Mouse (Mus musculus) intestine, embryonic 16.5 days (tissue): Measurements from ENCODE around the gene Neurog3. TPM values are rescaled to one million over a fixed set of nuclear protein-coding genes. Genes with fewer than 3 reads are reported as not detected.

Experiments used
- ATAC-seq: fragments of 200-750 bp; cut with Nextera tagmentation; 2 replicates; pipeline ENCODE4 v1.8.0; 2017; ENCODE audit warnings: moderate TSS enrichment, moderate library complexity
- H3K27ac ChIP-seq: fragments of 300-500 bp; sonication (generic); 2 replicates; pipeline ENCODE4 v1.5.1; 2014; ENCODE audit warnings: mild to moderate bottlenecking, low read length
- H3K27me3 ChIP-seq: fragments of 300-500 bp; sonication (generic); replicated peaks from 2 replicates; pipeline ENCODE4 v1.6.1; 2014; ENCODE audit warnings: low read length, control low read depth, mixed read lengths; ENCODE audit not compliant: control insufficient read depth, insufficient read depth
- H3K36me3 ChIP-seq: fragments of 300-500 bp; sonication (generic); 2 replicates; pipeline ENCODE4 v1.6.1; 2014; ENCODE audit warnings: low read length, control low read depth; ENCODE audit not compliant: control insufficient read depth, insufficient read depth
- H3K4me1 ChIP-seq: fragments of 300-500 bp; sonication (generic); 2 replicates; pipeline ENCODE4 v1.6.1; 2014; ENCODE audit warnings: low read length, control low read depth, mixed read lengths; ENCODE audit not compliant: control insufficient read depth, insufficient read depth
- H3K4me2 ChIP-seq: fragments of 300-500 bp; sonication (generic); 2 replicates; pipeline ENCODE4 v1.6.1; 2014; ENCODE audit warnings: low read depth, low read length, control low read depth
- H3K4me3 ChIP-seq: fragments of 300-500 bp; sonication (generic); 2 replicates; pipeline ENCODE4 v1.5.1; 2014; ENCODE audit warnings: mild to moderate bottlenecking, low read length
- H3K9ac ChIP-seq: fragments of 300-500 bp; sonication (generic); 2 replicates; pipeline ENCODE4 v1.6.1; 2014; ENCODE audit warnings: low read depth, low read length
- H3K9me3 ChIP-seq: fragments of 300-500 bp; sonication (generic); 2 replicates; pipeline ENCODE4 v1.6.1; 2016; ENCODE audit warnings: low read length, control low read depth; ENCODE audit not compliant: control insufficient read depth
- WGBS: fragments of 180-500 bp; shearing (Covaris S2); extraction: QIAGEN DNeasy Blood & Tissue Kit; methylation state at CpG from one replicate; pipeline ENCODE4 v1.1.7; 2014; 5-methylcytosine and 5-hydroxymethylcytosine counted together
- polyA plus RNA-seq: library from polyadenylated mRNA; unstranded; fragments of >200 nt; fragmentation: Nextera tagmentation; extraction: Ambion mirVana; gene quantifications from 2 replicates; pipeline ENCODE4 v1.2.1, GENCODE M21; 2015

Neurog3 gene
- polyA plus RNA-seq, 1 experiment from 2014 or later: 6.3 TPM

GRCm38 (mm10) chr10:62101504-62102439, 31.1 kb upstream of the Neurog3 start:
- Histone ChIP-seq H3K4me3 (no peak overlapping the region), H3K4me2 (no peak overlapping the region), H3K27me3 (no peaks in the 10 kb centered on the region), H3K9me3 (no peaks in the 10 kb centered on the region), H3K4me1 (0 out of 2 replicates have a peak, but pooled peaks cover 5% of the 10 kb centered on the region), H3K27ac (no peak overlapping the region), H3K9ac (no peak overlapping the region), H3K36me3 (no peaks in the 10 kb centered on the region)
- 13% methylated on average over 7 of the region's 7 CpGs for WGBS
- ATAC-seq: peak; percentile 38; the same call in 1 of the 2 replicates

- no peak for ATAC-seq
- Histone ChIP-seq H3K4me2 (no peak overlapping the region), H3K36me3 (no peaks in the 10 kb centered on the region), H3K9me3 (no peaks in the 10 kb centered on the region), H3K4me3 (no peak overlapping the region), H3K27me3 (no peaks in the 10 kb centered on the region), H3K9ac (no peak overlapping the region), H3K27ac (no peak overlapping the region), H3K4me1 (0 out of 2 replicates have a peak, but pooled peaks cover 4% of the 10 kb centered on the region)
- WGBS: 28% methylated on average over 7 of the region's 7 CpGs
These were observed 27.9 kb upstream of the Neurog3 start for GRCm38 (mm10) chr10:62104835-62105576.

GRCm38 (mm10) chr10:62107048-62107447, 25.8 kb upstream of the Neurog3 start:
- 72% methylated on average over 9 of the region's 9 CpGs for WGBS
- Histone ChIP-seq H3K9me3 (no peaks in the 10 kb centered on the region), H3K4me3 (no peak overlapping the region), H3K27ac (no peak overlapping the region), H3K9ac (no peak overlapping the region), H3K4me2 (no peak overlapping the region), H3K4me1 (peaks cover 4% of the 10 kb centered on the region; the same call in 1 of the 2 replicates), H3K27me3 (no peaks in the 10 kb centered on the region; the same call in 1 of the 2 replicates), H3K36me3 (no peaks in the 10 kb centered on the region)
- no peak for ATAC-seq

GRCm38 (mm10) chr10:62110504-62111206, 22.2 kb upstream of the Neurog3 start:
- Histone ChIP-seq H3K9ac (peak overlapping the region; percentile 85), H3K9me3 (no peaks in the 10 kb centered on the region), H3K4me2 (peak overlapping the region; percentile 95), H3K4me1 (peaks cover 4% of the 10 kb centered on the region; the same call in 1 of the 2 replicates), H3K27me3 (no peaks in the 10 kb centered on the region; the same call in 1 of the 2 replicates), H3K36me3 (no peaks in the 10 kb centered on the region), H3K4me3 (peak overlapping the region; percentile 74), H3K27ac (no peak overlapping the region)
- peak; percentile 90 for ATAC-seq
- under 1% methylated on average over 57 of the region's 57 CpGs for WGBS

GRCm38 (mm10) chr10:62111207-62111576, 21.7 kb upstream of the Neurog3 start:
- 39% methylated on average over 6 of the region's 6 CpGs for WGBS
- no peak overlapping the region for H3K27ac ChIP-seq
- peak overlapping the region; percentile 74 for H3K4me3 ChIP-seq
- no peaks in the 10 kb centered on the region for H3K9me3 ChIP-seq
- ATAC-seq: peak; percentile 9; the same call in 1 of the 2 replicates
- H3K4me1 ChIP-seq: peaks cover 4% of the 10 kb centered on the region; the same call in 1 of the 2 replicates
- H3K4me2 ChIP-seq: peak overlapping the region; percentile 95
- no peaks in the 10 kb centered on the region for H3K36me3 ChIP-seq
- H3K9ac ChIP-seq: peak overlapping the region; percentile 85; the same call in 1 of the 2 replicates
- no peaks in the 10 kb centered on the region; the same call in 1 of the 2 replicates for H3K27me3 ChIP-seq

GRCm38 (mm10) chr10:62113865-62114647, 18.8 kb upstream of the Neurog3 start:
- Histone ChIP-seq H3K9ac (no peak overlapping the region), H3K4me1 (peaks cover 4% of the 10 kb centered on the region; the same call in 1 of the 2 replicates), H3K36me3 (no peaks in the 10 kb centered on the region), H3K27me3 (no peaks in the 10 kb centered on the region; the same call in 1 of the 2 replicates), H3K4me2 (no peak overlapping the region), H3K27ac (no peak overlapping the region), H3K4me3 (no peak overlapping the region), H3K9me3 (no peaks in the 10 kb centered on the region)
- no peak for ATAC-seq
- 78% methylated on average over 9 of the region's 9 CpGs for WGBS

GRCm38 (mm10) chr10:62127137-62127536, 5.8 kb upstream of the Neurog3 start:
- H3K9me3 ChIP-seq: no peaks in the 10 kb centered on the region
- no peak overlapping the region for H3K27ac ChIP-seq
- ATAC-seq: no peak
- H3K4me3 ChIP-seq: no peak overlapping the region
- 48% methylated on average over 6 of the region's 6 CpGs for WGBS
- H3K4me2 ChIP-seq: no peak overlapping the region
- H3K9ac ChIP-seq: no peak overlapping the region
- H3K36me3 ChIP-seq: no peaks in the 10 kb centered on the region
- peaks cover 53% of the 10 kb centered on the region for H3K27me3 ChIP-seq
- H3K4me1 ChIP-seq: no peaks in the 10 kb centered on the region

GRCm38 (mm10) chr10:62127711-62128231, 5.1 kb upstream of the Neurog3 start:
- 34% methylated on average over 21 of the region's 21 CpGs for WGBS
- no peak for ATAC-seq
- H3K4me2 ChIP-seq: no peak overlapping the region
- peaks cover 5% of the 10 kb centered on the region; the same call in 1 of the 2 replicates for H3K4me1 ChIP-seq
- no peaks in the 10 kb centered on the region for H3K9me3 ChIP-seq
- no peak overlapping the region for H3K4me3 ChIP-seq
- H3K36me3 ChIP-seq: no peaks in the 10 kb centered on the region
- H3K27me3 ChIP-seq: peaks cover 59% of the 10 kb centered on the region
- no peak overlapping the region for H3K9ac ChIP-seq
- no peak overlapping the region for H3K27ac ChIP-seq
